Mouse (Mus musculus): ENCODE results near the gene Hsd17b1.

Hsd17b1 gene

GRCm38 (mm10) chr11:101127075-101127474 lies 48.9 kb downstream of the Hsd17b1 start:
- peak; percentile 79 for DNase-seq (ENCODE audit: low read depth, low spot score)

GRCm38 (mm10) chr11:101128996-101129577 lies 50.9 kb downstream of the Hsd17b1 start:
- DNase-seq (ENCODE audit: low read depth, low spot score) = no peak

Data from R1 (cell line).